ENCODE assay signal across 48 mouse cellular contexts in genomic region chr11:77760031-77760430, GRCm38 (mm10). TPM values are rescaled to one million over a fixed set of nuclear protein-coding genes. Genes with fewer than 3 reads are reported as not detected.
"Had no signal": no experiment of that assay in that cellular context is flagged by ENCODE, and none has a peak within 500 bp of the region (broad histone marks: within the 10 kb centered on the region; RNA-seq: fewer than 3 reads in every experiment).

No protein-coding gene starts in this region.

- H3K9me3 ChIP-seq: heart, embryonic 10.5 days; heart, embryonic 12.5 days; heart, embryonic 13.5 days; heart, embryonic 15.5 days; hindbrain, embryonic 10.5 days; hindbrain, embryonic 12.5 days; hindbrain, embryonic 13.5 days; hindbrain, embryonic 15.5 days; kidney, embryonic 15.5 days had no signal

- H3K9ac ChIP-seq: heart, embryonic 12.5 days; heart, embryonic 13.5 days; heart, embryonic 15.5 days; hindbrain, embryonic 12.5 days; hindbrain, embryonic 13.5 days; hindbrain, embryonic 14.5 days; hindbrain, embryonic 15.5 days; kidney, embryonic 15.5 days had no signal

- H3K27ac ChIP-seq: heart, embryonic 10.5 days; heart, embryonic 13.5 days; heart, embryonic 15.5 days; hindbrain, embryonic 10.5 days; hindbrain, embryonic 12.5 days; hindbrain, embryonic 13.5 days; hindbrain, embryonic 14.5 days; hindbrain, embryonic 15.5 days; hindbrain, postnatal 0 days; kidney, embryonic 15.5 days; kidney, postnatal 0 days; layer of hippocampus, adult 2 months had no signal

- H3K4me2 ChIP-seq: heart, embryonic 11.5 days; heart, embryonic 12.5 days; heart, embryonic 13.5 days; heart, embryonic 15.5 days; hindbrain, embryonic 12.5 days; hindbrain, embryonic 13.5 days; hindbrain, embryonic 14.5 days; hindbrain, embryonic 15.5 days; kidney, embryonic 15.5 days had no signal

- H3K27me3 ChIP-seq: heart, embryonic 12.5 days; heart, embryonic 15.5 days; hindbrain, embryonic 12.5 days; hindbrain, embryonic 15.5 days had no signal

- DNase-seq: heart, postnatal 10 days; heart, postnatal 14 days; heart, postnatal 36 days; heart, postnatal 4 days; kidney, adult 11 months; kidney, adult 18-20 months; kidney, adult 2 months; kidney, adult 8-10 months; kidney, adult 9 months; kidney, postnatal 10 days; kidney, postnatal 14 days; kidney, postnatal 25 days; kidney, postnatal 36 days; kidney, postnatal 4 days; layer of hippocampus, adult 9-11 months; layer of hippocampus, postnatal 36 days had no signal

- H3K4me3 ChIP-seq: heart, embryonic 10.5 days; heart, embryonic 12.5 days; heart, embryonic 13.5 days; heart, embryonic 15.5 days; hindbrain, embryonic 10.5 days; hindbrain, embryonic 12.5 days; hindbrain, embryonic 13.5 days; hindbrain, embryonic 15.5 days; kidney, embryonic 15.5 days; layer of hippocampus, adult 2 months had no signal

- H3K36me3 ChIP-seq: heart, embryonic 10.5 days; heart, embryonic 12.5 days; heart, embryonic 13.5 days; heart, embryonic 15.5 days; hindbrain, embryonic 10.5 days; hindbrain, embryonic 12.5 days; hindbrain, embryonic 13.5 days; hindbrain, embryonic 15.5 days; kidney, embryonic 15.5 days had no signal

- ATAC-seq: hindbrain, embryonic 16.5 days; hindbrain, postnatal 0 days; inflammation-experienced regulatory T-cells, adult 6 months; intestine, embryonic 16.5 days; intestine, postnatal 0 days had no signal

RNA-seq across cellular contexts. Expression of gene Gm10277, which starts 27.5 kb away (rescaled TPM):
- total RNA-seq: heart, postnatal 10 days; heart, postnatal 14 days; heart, postnatal 25 days; heart, postnatal 36 days; heart, postnatal 4 days; hematopoietic stem cell, adult 5-6 weeks; hindbrain, postnatal 0 days; layer of hippocampus, adult 18-20 months; layer of hippocampus, adult 2 months; layer of hippocampus, adult 8-10 months; layer of hippocampus, postnatal 10 days; layer of hippocampus, postnatal 14 days; layer of hippocampus, postnatal 25 days; layer of hippocampus, postnatal 36 days; left cerebral cortex, adult 18-20 months had no signal
- polyA plus RNA-seq: kidney, adult 2 months had no signal

RNA-seq across cellular contexts. Expression of gene Cryba1, which starts 34.9 kb away (rescaled TPM):
- total RNA-seq: heart, postnatal 10 days; heart, postnatal 14 days; heart, postnatal 25 days; heart, postnatal 36 days; heart, postnatal 4 days; hematopoietic stem cell, adult 5-6 weeks; hindbrain, postnatal 0 days; layer of hippocampus, adult 18-20 months; layer of hippocampus, adult 2 months; layer of hippocampus, adult 8-10 months; layer of hippocampus, postnatal 14 days; layer of hippocampus, postnatal 25 days; layer of hippocampus, postnatal 36 days; left cerebral cortex, adult 18-20 months had no signal
- polyA plus RNA-seq: heart, embryonic 10.5 days; heart, embryonic 11.5 days; heart, embryonic 12.5 days; heart, embryonic 14.5 days; heart, embryonic 15.5 days; heart, embryonic 16.5 days; heart, postnatal 0 days; intestine, embryonic 16.5 days; intestine, postnatal 0 days; kidney, adult 2 months; kidney, embryonic 14.5 days; kidney, embryonic 15.5 days; kidney, embryonic 16.5 days; kidney, postnatal 0 days; large intestine, adult 2 months had no signal
